Mouse (Mus musculus): ENCODE measurements around the gene Foxd2. TPM values are rescaled to one million over a fixed set of nuclear protein-coding genes. Genes with fewer than 3 reads are reported as not detected.

Gene Foxd2
- 1.3 TPM for total RNA-seq (2023)

GRCm38 (mm10) chr4:114908829-114909601 is at the start of gene Foxd2:
TSS of gene Foxd2 (minus strand) at chr4:114908873.

GRCm38 (mm10) chr4:114925917-114926312 is 17.2 kb upstream of the Foxd2 start, which contains the start of gene Foxe3:
TSS of gene Foxe3 (minus strand) at chr4:114926013.

Other genes starting within 250 kb of the Foxd2 start
- not detected for gene Gm12830, start 87.2 kb downstream of the Foxd2 start, total RNA-seq (2023)
- not detected for gene Foxe3, start 17.1 kb upstream of the Foxd2 start, total RNA-seq (2023)
- gene Cmpk1, start 78.4 kb upstream of the Foxd2 start, total RNA-seq (2023), result 50.9 TPM
- 1.9 TPM for gene Stil, start 91.3 kb upstream of the Foxd2 start, total RNA-seq (2023)
- gene Tal1, start 147.6 kb upstream of the Foxd2 start, total RNA-seq (2023), result 1.1 TPM
- 0.94 TPM for gene Pdzk1ip1, start 179.8 kb upstream of the Foxd2 start, total RNA-seq (2023)
- gene Cyp4x1, start 225.4 kb upstream of the Foxd2 start, total RNA-seq (2023), result not detected

Data from CD4-positive naive resting alpha-beta T cell, adult 76 days (primary cell).